Mouse (Mus musculus): Measurements from ENCODE around the gene Ston2.

Gene Ston2

GRCm38 (mm10) chr12:91626482-91626881 is 161.7 kb downstream of the Ston2 start:
- in situ Hi-C loops (cut with MboI; ENCODE audit: unreplicated experiment in 2 of 2), result no loop called here

DNA sequence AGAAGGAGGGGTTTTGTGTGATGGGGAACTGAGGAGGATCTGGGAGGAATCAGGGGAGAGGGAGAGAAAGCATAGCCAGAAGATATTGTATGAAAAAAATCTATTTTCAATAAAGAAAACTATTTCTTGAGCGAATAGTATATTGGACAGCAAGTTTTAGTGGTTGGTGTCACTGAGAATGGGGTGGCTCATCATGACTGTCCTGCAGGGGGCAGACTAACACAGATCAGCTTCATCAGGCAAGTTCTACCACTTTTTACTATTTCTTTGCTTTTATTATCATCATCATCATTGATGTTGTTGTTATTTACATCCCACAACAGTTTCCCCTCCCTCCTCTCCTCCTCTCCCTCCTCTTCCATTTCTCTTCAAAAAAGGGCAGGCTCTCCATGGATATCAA is 163.2 kb downstream of the Ston2 start:
- in situ Hi-C loops (cut with MboI; ENCODE audit: unreplicated experiment in 2 of 2), result no loop called here

DNA sequence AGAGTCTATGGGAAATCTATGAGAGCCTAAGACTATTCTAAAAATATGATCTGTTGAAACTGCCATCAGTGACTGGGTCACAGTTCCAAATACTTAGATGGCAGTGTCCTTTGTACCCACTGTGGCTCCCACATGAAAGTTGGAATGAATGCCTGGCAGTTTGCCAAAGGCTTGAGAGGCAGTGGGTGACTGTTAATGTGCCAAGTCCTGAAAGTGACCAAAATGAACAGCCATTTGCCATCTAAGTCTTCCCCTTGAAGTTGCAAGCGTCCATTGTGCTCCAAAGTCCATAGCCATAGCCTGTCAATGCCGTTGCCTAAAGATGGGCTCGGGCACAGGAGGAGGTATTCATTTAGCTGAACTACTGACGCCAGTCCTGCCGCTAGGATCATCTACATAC is 178.8 kb downstream of the Ston2 start:
- in situ Hi-C loops (cut with MboI; ENCODE audit: unreplicated experiment in 2 of 2), result no loop called here

- in situ Hi-C loops (cut with MboI; ENCODE audit: unreplicated experiment in 2 of 2), result no loop called here
These were observed 180.5 kb downstream of the Ston2 start for GRCm38 (mm10) chr12:91607678-91608077.

- in situ Hi-C loops (cut with MboI; ENCODE audit: unreplicated experiment in 2 of 2), result no loop called here
These were observed 181.5 kb downstream of the Ston2 start for GRCm38 (mm10) chr12:91606651-91607050.

- in situ Hi-C loops (cut with MboI; ENCODE audit: unreplicated experiment in 2 of 2), result no loop called here
These were observed 183.6 kb downstream of the Ston2 start for GRCm38 (mm10) chr12:91604600-91604999.

DNA sequence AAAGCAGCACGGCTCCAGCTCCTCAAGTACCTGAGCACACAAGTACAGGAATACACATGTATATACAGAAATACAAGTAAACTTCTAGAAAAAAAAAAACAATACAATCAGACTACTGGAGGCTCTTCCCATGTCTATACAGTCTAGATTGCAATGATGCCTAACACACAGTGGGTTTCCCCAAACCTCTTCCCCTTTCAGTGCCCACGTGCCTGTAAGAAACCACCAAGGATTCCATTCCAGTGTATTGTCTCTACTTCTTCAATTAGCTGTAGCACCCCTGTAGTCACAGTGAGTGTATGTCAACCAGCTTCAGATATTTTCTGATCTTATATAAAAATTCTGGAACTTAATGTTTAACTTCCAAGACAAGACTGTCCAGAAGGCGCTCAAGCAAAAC is 196.1 kb downstream of the Ston2 start:
- in situ Hi-C loops (cut with MboI; ENCODE audit: unreplicated experiment in 2 of 2), result loop anchor here in 1 of 2 experiments (10.0 to 25.0 kb wide), 3 partner anchors 173 to 855 kb away; partner anchors contain the start of genes Cep128, Dio2 and Tshr

- in situ Hi-C loops (cut with MboI; ENCODE audit: unreplicated experiment in 2 of 2), result loop anchor here in 1 of 2 experiments (10.0 to 25.0 kb wide), 3 partner anchors 174 to 854 kb away; partner anchors contain the start of genes Cep128, Dio2 and Tshr
These were observed 197.0 kb downstream of the Ston2 start for GRCm38 (mm10) chr12:91591191-91591590.

- in situ Hi-C loops (cut with MboI; ENCODE audit: unreplicated experiment in 2 of 2), result loop anchor here in 1 of 2 experiments (10.0 to 25.0 kb wide), 3 partner anchors 174 to 853 kb away; partner anchors contain the start of genes Cep128, Dio2 and Tshr
These were observed 197.5 kb downstream of the Ston2 start for GRCm38 (mm10) chr12:91590716-91591115.

DNA sequence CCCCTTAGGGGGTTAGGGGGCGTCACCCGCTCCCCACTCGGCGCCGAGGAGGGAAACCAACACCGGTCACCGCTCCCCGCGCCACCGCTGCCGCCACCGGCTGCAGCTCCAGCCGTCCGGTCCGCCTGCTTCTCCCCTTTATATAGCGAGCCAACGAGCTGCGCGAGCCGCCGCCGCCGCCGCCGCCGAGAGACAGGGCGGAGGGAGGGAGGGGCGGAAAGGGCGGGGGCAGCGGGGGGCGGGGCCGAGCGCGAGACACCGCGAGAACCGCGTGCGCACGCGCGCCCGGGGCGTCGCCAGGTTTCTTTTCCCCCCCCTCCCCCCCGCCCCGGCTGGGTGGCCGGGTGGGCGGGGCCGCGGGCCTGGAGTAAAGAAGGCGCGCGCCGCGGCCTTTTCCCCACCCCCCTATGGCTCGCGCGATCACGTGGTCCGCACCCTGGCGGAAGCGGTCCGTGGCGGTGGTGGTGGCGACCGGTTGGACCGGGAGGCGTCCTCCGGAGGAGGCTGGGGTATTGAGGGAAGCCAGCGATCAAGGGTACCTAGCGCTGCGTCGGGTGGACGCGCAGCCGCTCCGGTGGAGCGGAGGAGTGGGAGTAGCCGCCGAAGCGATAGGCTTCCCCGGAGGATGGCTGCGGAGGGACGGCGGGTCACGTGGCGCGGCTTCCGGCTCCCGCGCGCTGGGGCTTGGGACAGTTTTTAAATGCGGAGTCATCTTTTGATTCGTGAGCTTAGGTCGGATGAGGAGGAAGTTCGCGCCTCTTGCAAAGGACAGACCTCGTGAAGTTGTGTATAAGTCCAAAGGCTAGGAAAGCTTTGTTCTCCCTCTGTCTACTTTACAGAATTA is 198.1 kb downstream of the Ston2 start, which contains the start of gene Gtf2a1:
TSS of gene Gtf2a1 (minus strand) at position 641 of the 844 bp plus-strand sequence.
- in situ Hi-C loops (cut with MboI; ENCODE audit: unreplicated experiment in 2 of 2), result loop anchor here (5.0 to 25.0 kb wide), 6 partner anchors 175 to 1305 kb away; partner anchors contain the start of genes Dio2 (in 2 of the 2), Cep128 (in 1 of the 2) and Tshr (in 1 of the 2)

DNA sequence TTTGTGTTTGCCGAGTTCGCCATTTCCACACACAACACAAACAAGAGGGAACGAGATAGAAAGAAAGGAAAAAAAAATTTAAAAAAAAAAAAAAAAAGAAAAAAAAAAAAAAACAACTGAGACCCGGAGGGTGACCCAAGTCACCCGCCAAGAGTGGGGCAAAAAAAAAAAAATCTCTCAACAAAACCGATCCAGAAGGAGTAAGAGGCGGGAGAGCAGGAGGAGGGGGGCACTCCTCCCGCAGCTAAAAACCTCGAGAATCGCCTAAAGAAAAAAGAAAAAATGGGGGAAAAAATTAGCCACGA is 198.7 kb downstream of the Ston2 start:
- in situ Hi-C loops (cut with MboI; ENCODE audit: unreplicated experiment in 2 of 2), result loop anchor here (5.0 to 25.0 kb wide), 4 partner anchors 202 to 1305 kb away; partner anchors contain the start of gene Dio2 (in 2 of the 2)

- in situ Hi-C loops (cut with MboI; ENCODE audit: unreplicated experiment in 2 of 2), result loop anchor here (5.0 to 25.0 kb wide), 4 partner anchors 202 to 1306 kb away; partner anchors contain the start of gene Dio2 (in 2 of the 2)
These were observed 199.3 kb downstream of the Ston2 start for GRCm38 (mm10) chr12:91588670-91589541.

DNA sequence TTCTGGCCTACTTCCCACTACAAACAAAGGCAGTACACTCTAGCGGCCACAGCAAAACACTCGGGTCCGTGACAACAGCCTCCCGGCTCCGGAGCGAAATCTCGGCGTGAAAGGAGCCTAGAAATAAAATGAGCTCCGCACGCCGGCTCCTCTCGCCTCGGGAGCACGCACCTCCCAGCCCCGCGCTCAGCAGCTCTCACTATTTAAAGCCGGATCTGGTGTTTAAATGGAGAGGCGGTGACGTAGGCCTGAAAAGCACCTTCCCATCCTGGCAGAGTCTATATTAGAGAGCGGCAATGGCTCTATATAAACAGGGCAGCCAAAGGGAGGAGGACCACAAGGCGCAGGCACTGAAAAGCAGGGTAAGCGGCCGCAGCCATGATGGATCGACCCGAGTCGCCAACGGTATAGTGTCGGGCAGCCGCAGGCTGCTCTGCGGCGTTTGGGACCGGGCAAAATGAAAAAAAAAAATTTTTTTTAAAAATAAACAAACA is 200.0 kb downstream of the Ston2 start:
- in situ Hi-C loops (cut with MboI; ENCODE audit: unreplicated experiment in 2 of 2), result loop anchor here (5.0 to 25.0 kb wide), 4 partner anchors 201 to 1307 kb away; partner anchors contain the start of gene Dio2 (in 2 of the 2)

- in situ Hi-C loops (cut with MboI; ENCODE audit: unreplicated experiment in 2 of 2), result loop anchor here (5.0 to 25.0 kb wide), 4 partner anchors 200 to 1307 kb away; partner anchors contain the start of gene Dio2 (in 2 of the 2)
These were observed 200.6 kb downstream of the Ston2 start for GRCm38 (mm10) chr12:91587491-91588033.

DNA sequence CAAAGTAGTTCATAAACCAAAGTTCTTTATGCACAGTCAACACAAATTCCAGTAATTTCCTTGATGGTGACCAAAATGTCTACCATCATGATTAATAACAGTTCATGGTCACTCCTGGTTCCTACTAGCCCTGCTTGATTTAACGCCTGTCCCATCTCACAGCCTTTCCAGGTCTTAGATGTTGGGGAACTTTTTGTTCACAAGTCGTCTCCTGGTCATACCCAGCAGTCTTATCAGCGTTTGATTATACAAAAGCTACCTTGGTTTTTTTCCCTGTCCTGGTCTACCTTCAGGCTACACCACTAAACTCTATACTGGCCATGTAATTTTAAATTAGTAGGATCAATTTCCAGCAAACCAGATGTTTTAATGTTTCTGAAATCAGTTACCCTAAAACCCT is 201.1 kb downstream of the Ston2 start:
- in situ Hi-C loops (cut with MboI; ENCODE audit: unreplicated experiment in 2 of 2), result loop anchor here (5.0 to 25.0 kb wide), 4 partner anchors 200 to 1308 kb away; partner anchors contain the start of gene Dio2 (in 2 of the 2)

DNA sequence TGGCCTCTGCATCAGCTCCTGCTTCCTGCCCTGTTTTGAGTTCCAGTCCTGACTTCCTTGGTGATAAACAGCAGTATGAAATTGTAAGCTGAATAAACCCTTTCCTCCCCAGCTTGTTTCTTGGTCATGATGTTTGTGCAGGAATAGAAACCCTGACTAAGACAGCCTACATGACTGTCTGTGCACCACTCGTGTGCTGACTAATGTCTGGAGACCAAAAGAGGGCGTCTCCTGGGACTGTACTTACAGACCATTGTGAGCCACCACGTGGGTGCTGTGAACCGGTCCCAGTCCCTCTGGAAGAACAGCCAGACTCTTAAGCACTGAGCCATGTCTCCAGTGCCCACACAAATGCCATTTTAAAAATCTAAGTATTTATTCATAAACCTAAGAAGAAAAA is 202.4 kb downstream of the Ston2 start:
- in situ Hi-C loops (cut with MboI; ENCODE audit: unreplicated experiment in 2 of 2), result loop anchor here (5.0 to 25.0 kb wide), 4 partner anchors 199 to 1309 kb away; partner anchors contain the start of gene Dio2 (in 2 of the 2)

GRCm38 (mm10) chr12:91585206-91585605 is 203.0 kb downstream of the Ston2 start:
- in situ Hi-C loops (cut with MboI; ENCODE audit: unreplicated experiment in 2 of 2), result loop anchor here (5.0 to 25.0 kb wide), 4 partner anchors 198 to 1310 kb away; partner anchors contain the start of gene Dio2 (in 2 of the 2)

- in situ Hi-C loops (cut with MboI; ENCODE audit: unreplicated experiment in 2 of 2), result loop anchor here (10.0 to 25.0 kb wide), 3 partner anchors 846 to 1311 kb away; partner anchors contain the start of gene Dio2 (in 2 of the 2)
These were observed 204.8 kb downstream of the Ston2 start for GRCm38 (mm10) chr12:91583409-91583808.

All from v-Abl transformed pro-B cells (cell line).